Mouse (Mus musculus): ENCODE data around the gene Skint3. TPM values are rescaled to one million over a fixed set of nuclear protein-coding genes. Genes with fewer than 3 reads are reported as not detected.
"Not testable (repeated sequence)": the region's sequence is repeated elsewhere in the genome, so short reads cannot be mapped to it uniquely, and the experiment has no call there.

Skint3 gene
- polyA plus RNA-seq, 1 experiment from 2014 or later: not detected

DNA sequence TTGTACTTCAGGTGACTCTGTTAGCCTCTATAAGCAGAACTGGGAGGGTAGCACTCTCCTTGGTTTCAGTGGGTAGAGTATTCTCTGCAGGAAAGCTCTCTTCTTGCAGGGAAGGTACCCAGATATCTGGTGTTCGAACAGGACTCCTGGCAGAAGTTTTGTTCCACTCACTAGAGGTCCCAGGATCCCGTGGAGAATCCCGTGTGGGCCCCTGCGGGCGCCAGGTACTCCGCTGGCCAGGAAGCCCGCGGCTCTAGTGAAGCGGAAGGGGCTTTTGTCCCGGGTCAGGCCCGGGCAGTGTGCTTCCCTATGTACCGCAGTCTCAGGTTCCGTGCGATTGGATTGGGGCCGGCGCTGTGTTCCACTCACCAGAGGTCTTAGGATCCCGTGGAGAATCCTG, 117.1 kb downstream of the Skint3 start:
- H3K9ac ChIP-seq (ENCODE audit: low read depth, low read length); H3K9me3 ChIP-seq (replicated peaks; ENCODE audit: control insufficient read depth, low read length); H3K27me3 ChIP-seq (ENCODE audit: control insufficient read depth, insufficient read depth, low read length); H3K4me1 ChIP-seq (ENCODE audit: control insufficient read depth, insufficient read depth, low read length); H3K27ac ChIP-seq (ENCODE audit: low read depth, low read length); H3K36me3 ChIP-seq (ENCODE audit: control insufficient read depth, insufficient read depth, low read length); H3K4me3 ChIP-seq (ENCODE audit: low read depth, low read length); ATAC-seq (replicated peaks; ENCODE audit: insufficient number of reproducible peaks, low FRiP score, low TSS enrichment); H3K4me2 ChIP-seq: not testable (repeated sequence)
- WGBS (ENCODE audit: insufficient replicate concordance): 93% methylated on average over 14 of the region's 17 CpGs

Other genes with a start within 250 kb of the Skint3 start
- not detected in 2 replicates for gene Skint1, start 226.0 kb upstream of the Skint3 start, polyA plus RNA-seq (2014; fragmentation: Nextera tagmentation; extraction: Ambion mirVana)
- not detected in 2 replicates for gene Skint4, start 160.2 kb upstream of the Skint3 start, polyA plus RNA-seq (2014; fragmentation: Nextera tagmentation; extraction: Ambion mirVana)
- gene Skint9, start 201.7 kb downstream of the Skint3 start, polyA plus RNA-seq (2014; fragmentation: Nextera tagmentation; extraction: Ambion mirVana): not detected in 2 replicates

All from heart, embryonic 11.5 days (tissue).